Mouse (Mus musculus): Measurements from ENCODE around the gene Fmo2. TPM values are rescaled to one million over a fixed set of nuclear protein-coding genes. Genes with fewer than 3 reads are reported as not detected.

Fmo2 gene
- polyA plus RNA-seq, 1 experiment from 2014 or later, result not detected

DNA sequence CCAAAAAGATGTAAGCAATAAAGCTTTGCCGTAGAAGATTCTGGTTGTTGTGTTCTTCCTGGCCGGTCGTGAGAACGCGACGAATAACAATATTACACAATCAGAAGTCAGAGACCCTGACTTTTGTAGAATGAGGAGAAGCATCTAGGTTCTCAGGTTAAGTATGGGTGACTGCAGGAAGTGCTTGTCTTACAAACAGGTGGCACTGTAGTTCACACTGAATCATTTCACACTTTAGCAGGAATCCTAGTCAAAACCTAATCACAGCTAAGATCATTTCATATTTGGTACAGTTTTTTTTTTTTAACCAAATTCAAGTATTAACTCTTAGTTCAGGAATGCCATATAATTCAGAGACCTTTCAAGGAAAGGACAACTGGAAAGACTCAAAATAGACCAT lies 51.0 kb downstream of the Fmo2 start:
- H3K27ac ChIP-seq (ENCODE audit: low read depth, low read length), result no peak overlapping the region
- no peaks in the 10 kb centered on the region for H3K27me3 ChIP-seq (ENCODE audit: control insufficient read depth, insufficient read depth, low read length)
- no peaks in the 10 kb centered on the region for H3K36me3 ChIP-seq (ENCODE audit: control insufficient read depth, insufficient read depth, low read length)
- no peak for ATAC-seq (ENCODE audit: insufficient read depth, low FRiP score, low TSS enrichment)
- H3K4me3 ChIP-seq (ENCODE audit: low read depth, low read length), result no peak overlapping the region
- WGBS, result 96% methylated on average over 6 of the region's 6 CpGs
- no peak overlapping the region for H3K4me2 ChIP-seq (ENCODE audit: low read depth)
- no peaks in the 10 kb centered on the region for H3K9me3 ChIP-seq (ENCODE audit: control insufficient read depth, low read length)
- H3K4me1 ChIP-seq (ENCODE audit: control insufficient read depth, insufficient read depth, low read length), result no peaks in the 10 kb centered on the region
- no peak overlapping the region for H3K9ac ChIP-seq (ENCODE audit: low read length)
- no peak for DNase-seq (ENCODE audit: low spot score)

DNA sequence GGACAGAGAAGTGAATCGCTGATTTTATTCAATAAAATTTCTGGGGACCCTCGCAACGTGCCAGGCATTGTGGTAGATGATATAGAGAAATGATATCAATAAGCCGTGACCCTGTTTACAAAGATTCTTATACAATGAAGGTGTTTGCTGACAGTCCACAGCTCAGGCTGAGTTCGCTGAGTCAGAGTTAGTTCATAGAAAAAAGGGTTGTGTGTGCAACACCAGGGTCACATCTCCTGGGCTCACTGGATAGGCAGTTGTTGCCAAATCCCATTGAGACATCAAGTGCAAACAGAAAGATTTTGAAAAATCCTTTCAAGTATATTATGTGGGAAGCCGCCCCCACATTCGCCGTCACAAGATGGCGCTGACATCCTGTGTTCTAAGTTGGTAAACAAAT lies 58.3 kb downstream of the Fmo2 start:
- no peaks in the 10 kb centered on the region for H3K4me1 ChIP-seq (ENCODE audit: control insufficient read depth, insufficient read depth, low read length)
- no peak overlapping the region for H3K4me2 ChIP-seq (ENCODE audit: low read depth)
- no peak overlapping the region for H3K9ac ChIP-seq (ENCODE audit: low read length)
- no peak overlapping the region for H3K27ac ChIP-seq (ENCODE audit: low read depth, low read length)
- H3K4me3 ChIP-seq (ENCODE audit: low read depth, low read length), result no peak overlapping the region
- DNase-seq (ENCODE audit: low spot score), result no peak
- 97% methylated on average over 9 of the region's 9 CpGs for WGBS
- no peaks in the 10 kb centered on the region for H3K36me3 ChIP-seq (ENCODE audit: control insufficient read depth, insufficient read depth, low read length)
- H3K27me3 ChIP-seq (ENCODE audit: control insufficient read depth, insufficient read depth, low read length), result no peaks in the 10 kb centered on the region
- no peak for ATAC-seq (ENCODE audit: insufficient read depth, low FRiP score, low TSS enrichment)
- no peaks in the 10 kb centered on the region for H3K9me3 ChIP-seq (ENCODE audit: control insufficient read depth, low read length)

DNA sequence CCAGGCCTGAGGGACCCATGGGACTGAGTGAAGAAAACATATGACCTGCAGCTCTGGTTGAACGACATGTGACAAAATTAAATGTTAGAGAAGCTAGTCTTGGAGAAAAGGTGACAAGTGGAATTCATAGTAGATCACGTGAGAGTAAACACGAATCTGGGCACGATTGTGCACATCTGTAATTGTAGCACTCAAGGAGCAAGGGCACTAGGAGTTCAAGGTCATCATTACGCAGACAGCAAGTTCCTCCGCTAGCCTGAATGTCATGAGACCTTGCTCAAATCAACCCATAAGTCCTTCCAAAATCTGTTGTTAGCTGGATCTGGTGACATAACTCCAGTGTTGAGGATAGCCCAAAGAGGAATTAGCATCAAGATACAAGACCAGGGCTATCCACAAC lies 59.5 kb downstream of the Fmo2 start:
- Histone ChIP-seq H3K36me3 (ENCODE audit: control insufficient read depth, insufficient read depth, low read length) (no peaks in the 10 kb centered on the region), H3K27ac (ENCODE audit: low read depth, low read length) (no peak overlapping the region), H3K4me2 (ENCODE audit: low read depth) (no peak overlapping the region), H3K9ac (ENCODE audit: low read length) (no peak overlapping the region), H3K27me3 (ENCODE audit: control insufficient read depth, insufficient read depth, low read length) (no peaks in the 10 kb centered on the region), H3K9me3 (ENCODE audit: control insufficient read depth, low read length) (no peaks in the 10 kb centered on the region), H3K4me1 (ENCODE audit: control insufficient read depth, insufficient read depth, low read length) (no peaks in the 10 kb centered on the region), H3K4me3 (ENCODE audit: low read depth, low read length) (no peak overlapping the region)
- no peak for ATAC-seq (ENCODE audit: insufficient read depth, low FRiP score, low TSS enrichment)
- no peak for DNase-seq (ENCODE audit: low spot score)
- 91% methylated on average over 6 of the region's 6 CpGs for WGBS

DNA sequence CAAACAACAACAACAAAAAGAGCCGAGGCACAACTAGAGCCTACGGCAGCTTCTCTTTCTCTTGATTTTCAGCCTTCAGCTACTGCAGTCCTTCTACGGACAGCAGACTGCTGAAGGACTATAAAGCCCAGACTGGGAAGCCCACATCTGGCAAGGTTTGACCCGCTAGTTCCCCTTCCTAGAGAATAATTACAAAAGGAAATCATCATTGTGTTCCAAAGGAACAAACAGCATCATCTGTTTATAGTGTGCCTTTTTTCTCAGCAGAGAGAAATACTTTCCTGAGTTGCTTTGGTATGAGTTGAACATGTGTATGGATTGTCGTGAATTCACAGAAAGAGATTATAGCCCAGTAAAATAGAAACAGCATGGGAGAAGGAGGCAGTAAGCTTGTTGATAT lies 64.2 kb downstream of the Fmo2 start:
- no peak for ATAC-seq (ENCODE audit: insufficient read depth, low FRiP score, low TSS enrichment)
- Histone ChIP-seq H3K9ac (ENCODE audit: low read length) (no peak overlapping the region), H3K9me3 (ENCODE audit: control insufficient read depth, low read length) (no peaks in the 10 kb centered on the region), H3K36me3 (ENCODE audit: control insufficient read depth, insufficient read depth, low read length) (no peaks in the 10 kb centered on the region), H3K27ac (ENCODE audit: low read depth, low read length) (no peak overlapping the region), H3K4me2 (ENCODE audit: low read depth) (no peak overlapping the region), H3K4me3 (ENCODE audit: low read depth, low read length) (no peak overlapping the region), H3K4me1 (ENCODE audit: control insufficient read depth, insufficient read depth, low read length) (peaks cover 6% of the 10 kb centered on the region; the same call in 1 of the 2 replicates), H3K27me3 (ENCODE audit: control insufficient read depth, insufficient read depth, low read length) (no peaks in the 10 kb centered on the region)
- DNase-seq (ENCODE audit: low spot score), result no peak
- 84% methylated on average over 5 of the region's 5 CpGs for WGBS

DNA sequence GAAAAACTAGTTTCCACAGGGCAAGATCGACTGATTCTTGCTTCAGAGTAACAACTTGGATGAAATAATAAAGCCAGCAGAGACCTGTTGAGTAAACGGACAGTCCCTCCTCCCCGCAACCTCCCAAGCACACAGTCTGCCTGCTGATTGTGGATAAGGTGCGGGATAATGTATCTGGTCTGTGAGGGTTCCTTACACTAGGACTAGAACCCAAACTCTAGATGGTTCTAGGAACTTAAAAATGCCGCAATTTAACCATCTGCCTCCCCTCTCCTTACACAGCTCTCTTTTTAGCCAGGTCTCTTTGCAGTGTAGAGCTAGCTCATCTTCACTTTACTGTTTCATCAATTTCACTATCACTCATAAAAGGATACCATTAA lies 66.0 kb downstream of the Fmo2 start:
- Histone ChIP-seq H3K9ac (ENCODE audit: low read length) (no peak overlapping the region; the same call in 1 of the 2 replicates), H3K4me2 (ENCODE audit: low read depth) (peak overlapping the region; percentile 12), H3K4me3 (ENCODE audit: low read depth, low read length) (no peak overlapping the region), H3K27ac (ENCODE audit: low read depth, low read length) (0 out of 2 replicates have a peak overlapping the region, but pooled peaks have one; percentile 29), H3K9me3 (ENCODE audit: control insufficient read depth, low read length) (no peaks in the 10 kb centered on the region), H3K4me1 (ENCODE audit: control insufficient read depth, insufficient read depth, low read length) (peaks cover 6% of the 10 kb centered on the region; the same call in 1 of the 2 replicates), H3K36me3 (ENCODE audit: control insufficient read depth, insufficient read depth, low read length) (no peaks in the 10 kb centered on the region), H3K27me3 (ENCODE audit: control insufficient read depth, insufficient read depth, low read length) (no peaks in the 10 kb centered on the region)
- ATAC-seq (ENCODE audit: insufficient read depth, low FRiP score, low TSS enrichment) (peak; percentile 61), DNase-seq (ENCODE audit: low spot score) (no peak)
- 32% methylated on average over 5 of the region's 5 CpGs for WGBS

DNA sequence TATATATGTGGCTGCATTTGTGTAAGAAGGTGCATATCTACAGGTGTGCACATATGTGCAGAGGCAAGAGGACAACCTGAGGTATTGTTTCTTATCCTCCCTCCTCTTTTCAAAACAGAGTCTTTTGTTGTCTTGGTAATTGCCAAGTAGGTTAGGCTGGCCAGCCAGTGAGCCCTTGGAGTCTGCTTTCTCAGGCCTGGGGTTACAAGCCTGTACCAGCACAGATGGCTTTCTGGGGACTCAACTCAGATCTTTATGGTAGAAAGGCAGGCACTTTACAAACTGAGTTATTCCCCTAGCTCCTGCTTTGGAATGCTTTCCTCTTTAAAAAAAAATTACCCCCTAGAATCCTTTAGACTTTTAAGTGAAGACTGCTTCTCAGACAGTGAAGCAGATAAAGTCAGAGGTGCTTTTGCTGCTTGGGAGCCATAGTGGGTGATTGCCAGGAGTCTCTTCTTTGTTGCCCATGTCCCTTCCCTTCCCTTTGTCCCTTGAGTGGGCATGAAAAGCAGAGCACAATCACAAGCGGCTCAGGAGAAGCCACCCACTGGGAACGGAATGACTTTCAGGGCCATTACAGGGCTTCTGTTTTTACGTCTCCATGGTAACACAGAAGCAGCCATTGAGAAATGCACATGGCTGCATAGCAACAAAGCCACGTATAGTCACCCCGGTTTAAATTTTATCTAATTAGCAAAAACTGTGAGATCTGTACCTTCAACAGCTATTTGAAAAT lies 66.5 kb downstream of the Fmo2 start:
- Histone ChIP-seq H3K4me2 (ENCODE audit: low read depth) (peak overlapping the region; percentile 12), H3K4me1 (ENCODE audit: control insufficient read depth, insufficient read depth, low read length) (peaks cover 6% of the 10 kb centered on the region; the same call in 1 of the 2 replicates), H3K9ac (ENCODE audit: low read length) (no peak overlapping the region; the same call in 1 of the 2 replicates), H3K27me3 (ENCODE audit: control insufficient read depth, insufficient read depth, low read length) (no peaks in the 10 kb centered on the region), H3K27ac (ENCODE audit: low read depth, low read length) (peak overlapping the region; percentile 70), H3K4me3 (ENCODE audit: low read depth, low read length) (no peak overlapping the region), H3K36me3 (ENCODE audit: control insufficient read depth, insufficient read depth, low read length) (no peaks in the 10 kb centered on the region), H3K9me3 (ENCODE audit: control insufficient read depth, low read length) (no peaks in the 10 kb centered on the region)
- DNase-seq (ENCODE audit: low spot score), result peak; percentile 80
- peak; percentile 97 for ATAC-seq (ENCODE audit: insufficient read depth, low FRiP score, low TSS enrichment)
- WGBS, result 1% methylated on average over 5 of the region's 5 CpGs

Other genes with a start within 250 kb of the Fmo2 start
- not detected in 2 replicates for gene Myocos, start 240.5 kb downstream of the Fmo2 start, polyA plus RNA-seq (2014; fragmentation: Nextera tagmentation; extraction: Ambion mirVana)
- 142 and 145 TPM in 2 replicates for gene Prrc2c, start 158.2 kb downstream of the Fmo2 start, polyA plus RNA-seq (2014; fragmentation: Nextera tagmentation; extraction: Ambion mirVana)
- gene Fmo4, start 84.8 kb downstream of the Fmo2 start, polyA plus RNA-seq (2014; fragmentation: Nextera tagmentation; extraction: Ambion mirVana), result 0.28 and 0.65 TPM in 2 replicates
- 5.0 and 5.2 TPM in 2 replicates for gene Fmo1, start 32.1 kb downstream of the Fmo2 start, polyA plus RNA-seq (2014; fragmentation: Nextera tagmentation; extraction: Ambion mirVana)
- not detected in 2 replicates for gene Fmo6, start 38.8 kb upstream of the Fmo2 start, polyA plus RNA-seq (2014; fragmentation: Nextera tagmentation; extraction: Ambion mirVana)
- gene Fmo3, start 85.8 kb upstream of the Fmo2 start, polyA plus RNA-seq (2014; fragmentation: Nextera tagmentation; extraction: Ambion mirVana), result not detected in 2 replicates
- not detected in 2 replicates for gene Mroh9, start 186.9 kb upstream of the Fmo2 start, polyA plus RNA-seq (2014; fragmentation: Nextera tagmentation; extraction: Ambion mirVana)